Mouse (Mus musculus): ENCODE results near the gene Gimap4. TPM values are rescaled to one million over a fixed set of nuclear protein-coding genes. Genes with fewer than 3 reads are reported as not detected.

Gimap4 gene
- total RNA-seq, 2 experiments from 2014 or later: 1.7 to 3.1 TPM

Other genes with a start within 250 kb of the Gimap4 start
- gene Zfp467, start 238.7 kb upstream of the Gimap4 start, total RNA-seq (2015): 1.6 and 3.4 TPM in 2 replicates
- gene Zfp467, start 238.7 kb upstream of the Gimap4 start, total RNA-seq (2017): 0.61 and 1.1 TPM in 2 replicates
- not detected in 2 replicates for gene Sspo, start 236.3 kb upstream of the Gimap4 start, total RNA-seq (2015)
- gene Sspo, start 236.3 kb upstream of the Gimap4 start, total RNA-seq (2017): not detected in 2 replicates
- gene Atp6v0e2, start 146.9 kb upstream of the Gimap4 start, total RNA-seq (2015): not detected in 2 replicates
- gene Atp6v0e2, start 146.9 kb upstream of the Gimap4 start, total RNA-seq (2017): not detected in 2 replicates
- 8.0 and 11.6 TPM in 2 replicates for gene Lrrc61, start 129.8 kb upstream of the Gimap4 start, total RNA-seq (2015)
- gene Lrrc61, start 129.8 kb upstream of the Gimap4 start, total RNA-seq (2017): 4.9 and 6.3 TPM in 2 replicates
- not detected in 2 replicates for gene Rarres2, start 111.8 kb upstream of the Gimap4 start, total RNA-seq (2015)
- not detected in 2 replicates for gene Rarres2, start 111.8 kb upstream of the Gimap4 start, total RNA-seq (2017)
- not detected in 2 replicates for gene Gm45021, start 94.9 kb upstream of the Gimap4 start, total RNA-seq (2015)
- not detected in 2 replicates for gene Gm45021, start 94.9 kb upstream of the Gimap4 start, total RNA-seq (2017)
- 7.7 and 11.2 TPM in 2 replicates for gene Repin1, start 90.7 kb upstream of the Gimap4 start, total RNA-seq (2015)
- 10.0 and 16.6 TPM in 2 replicates for gene Repin1, start 90.7 kb upstream of the Gimap4 start, total RNA-seq (2017)
- not detected in 2 replicates for gene Gm44965, start 90.6 kb upstream of the Gimap4 start, total RNA-seq (2015)
- not detected in 2 replicates for gene Gm44965, start 90.6 kb upstream of the Gimap4 start, total RNA-seq (2017)
- gene Zfp775, start 82.5 kb upstream of the Gimap4 start, total RNA-seq (2015): 0.78 and 0.96 TPM in 2 replicates
- 1.00 and 2.0 TPM in 2 replicates for gene Zfp775, start 82.5 kb upstream of the Gimap4 start, total RNA-seq (2017)
- 0.07 and 0.64 TPM in 2 replicates for gene AI854703, start 57.8 kb upstream of the Gimap4 start, total RNA-seq (2015)
- 0.08 and 0.61 TPM in 2 replicates for gene AI854703, start 57.8 kb upstream of the Gimap4 start, total RNA-seq (2017)
- gene Gimap8, start 37.3 kb upstream of the Gimap4 start, total RNA-seq (2015): 0.27 and 1.1 TPM in 2 replicates
- gene Gimap8, start 37.3 kb upstream of the Gimap4 start, total RNA-seq (2017): 0.50 and 2.0 TPM in 2 replicates
- 10.7 and 14.5 TPM in 2 replicates for gene Gimap9, start 8.4 kb upstream of the Gimap4 start, total RNA-seq (2015)
- gene Gimap9, start 8.4 kb upstream of the Gimap4 start, total RNA-seq (2017): 17.2 and 29.9 TPM in 2 replicates
- 2.5 and 6.7 TPM in 2 replicates for gene Gimap6, start 23.7 kb downstream of the Gimap4 start, total RNA-seq (2015)
- 3.5 and 15.6 TPM in 2 replicates for gene Gimap6, start 23.7 kb downstream of the Gimap4 start, total RNA-seq (2017)
- not detected in 2 replicates for gene Gm28053, start 34.1 kb downstream of the Gimap4 start, total RNA-seq (2015)
- 20.7 and 26.7 TPM in 2 replicates for gene Gm28053, start 34.1 kb downstream of the Gimap4 start, total RNA-seq (2017)
- gene Gimap7, start 34.1 kb downstream of the Gimap4 start, total RNA-seq (2015): 0.22 TPM in 1 of 2 replicates, not detected in the other
- 0.29 and 1.3 TPM in 2 replicates for gene Gimap7, start 34.1 kb downstream of the Gimap4 start, total RNA-seq (2017)
- 1.2 and 5.1 TPM in 2 replicates for gene Gimap1, start 54.5 kb downstream of the Gimap4 start, total RNA-seq (2015)
- gene Gimap1, start 54.5 kb downstream of the Gimap4 start, total RNA-seq (2017): 3.7 and 9.1 TPM in 2 replicates
- gene Gimap5, start 61.6 kb downstream of the Gimap4 start, total RNA-seq (2015): 0.07 and 1.1 TPM in 2 replicates
- gene Gimap5, start 61.6 kb downstream of the Gimap4 start, total RNA-seq (2017): 0.08 and 2.0 TPM in 2 replicates
- gene Gimap3, start 86.3 kb downstream of the Gimap4 start, total RNA-seq (2015): 0.12 and 0.62 TPM in 2 replicates
- gene Gimap3, start 86.3 kb downstream of the Gimap4 start, total RNA-seq (2017): 0.61 TPM in 1 of 2 replicates, not detected in the other
- 33.2 and 39.1 TPM in 2 replicates for gene Tmem176a, start 156.4 kb downstream of the Gimap4 start, total RNA-seq (2015)
- gene Tmem176a, start 156.4 kb downstream of the Gimap4 start, total RNA-seq (2017): 22.1 and 27.5 TPM in 2 replicates
- gene Tmem176b, start 156.9 kb downstream of the Gimap4 start, total RNA-seq (2015): 90.6 and 115 TPM in 2 replicates
- 84.2 and 92.0 TPM in 2 replicates for gene Tmem176b, start 156.9 kb downstream of the Gimap4 start, total RNA-seq (2017)
- gene Aoc1, start 188.3 kb downstream of the Gimap4 start, total RNA-seq (2015): 0.12 and 0.20 TPM in 2 replicates
- gene Aoc1, start 188.3 kb downstream of the Gimap4 start, total RNA-seq (2017): 0.17 TPM in 1 of 2 replicates, not detected in the other
- gene 1600015I10Rik, start 245.3 kb downstream of the Gimap4 start, total RNA-seq (2015): not detected in 2 replicates
- gene 1600015I10Rik, start 245.3 kb downstream of the Gimap4 start, total RNA-seq (2017): not detected in 2 replicates